Mouse (Mus musculus) E14TG2a.4 (cell line): ENCODE data around the gene Mrpl27.

Experiments used
- H3K27me3 ChIP-seq: 2 replicates; pipeline ENCODE4 v1.6.1; 2014; ENCODE audit warnings: low read length, control low read depth; ENCODE audit not compliant: insufficient read depth
- H3K36me3 ChIP-seq: 2 replicates; pipeline ENCODE4 v1.6.1; 2014; ENCODE audit warnings: low read length, control low read depth; ENCODE audit not compliant: insufficient read depth
- H3K4me1 ChIP-seq: replicated peaks from 2 replicates; pipeline ENCODE4 v1.6.1; 2014; ENCODE audit warnings: low read depth, low read length, control low read depth
- H3K4me3 ChIP-seq: replicated peaks from 2 replicates; pipeline ENCODE4 v1.5.1; 2014; ENCODE audit warnings: mild to moderate bottlenecking, low read length
- H3K9me3 ChIP-seq: 2 replicates; pipeline ENCODE4 v1.6.1; 2014; ENCODE audit warnings: low read length, control low read depth
- CTCF ChIP-seq: conservative IDR thresholded peaks from 2 replicates; pipeline ENCODE4 v1.5.1; 2014; ENCODE audit warnings: low read length
- NANOG ChIP-seq: IDR thresholded peaks from 2 replicates; pipeline ENCODE4 v1.6.1; 2014; ENCODE audit warnings: borderline replicate concordance, low read length, mixed read lengths
- POU5F1 ChIP-seq: IDR thresholded peaks from 2 replicates; pipeline ENCODE4 v1.6.1; 2014; ENCODE audit warnings: low read length, borderline replicate concordance

The Mrpl27 gene

GRCm38 (mm10) chr11:94653663-94654436 lies at the start of gene Mrpl27, which contains the start of gene Eme1:
Gene Mrpl27 (plus strand): TSS chr11:94653767.
Gene Eme1 (minus strand): TSS chr11:94653964.
- H3K4me3 ChIP-seq, result peak within 1 kb of the TSS; percentile 94
- no peaks in the 10 kb centered on the region for H3K9me3 ChIP-seq
- H3K27me3 ChIP-seq, result no peaks in the 10 kb centered on the region
- H3K36me3 ChIP-seq, result peaks cover 65% of the 10 kb centered on the region
- TF ChIP-seq NANOG (no peak), CTCF (no peak), POU5F1 (no peak)
- H3K4me1 ChIP-seq, result peaks cover 58% of the 10 kb centered on the region

- no peaks in the 10 kb centered on the region for H3K27me3 ChIP-seq
- peaks cover 5% of the 10 kb centered on the region; the same call in 1 of the 2 replicates for H3K4me1 ChIP-seq
- H3K4me3 ChIP-seq, result no peak overlapping the region
- TF ChIP-seq NANOG, result no peak
- no peak for TF ChIP-seq CTCF
- TF ChIP-seq POU5F1, result no peak
- no peaks in the 10 kb centered on the region for H3K36me3 ChIP-seq
- no peaks in the 10 kb centered on the region for H3K9me3 ChIP-seq
Measured at GRCm38 (mm10) chr11:94610744-94611740, 42.5 kb upstream of the Mrpl27 start.

GRCm38 (mm10) chr11:94614603-94615002 lies 39.0 kb upstream of the Mrpl27 start:
- peaks cover 3% of the 10 kb centered on the region; the same call in 1 of the 2 replicates for H3K9me3 ChIP-seq
- H3K27me3 ChIP-seq, result no peaks in the 10 kb centered on the region
- no peaks in the 10 kb centered on the region for H3K36me3 ChIP-seq
- H3K4me1 ChIP-seq, result peaks cover 5% of the 10 kb centered on the region; the same call in 1 of the 2 replicates
- H3K4me3 ChIP-seq, result no peak overlapping the region
- TF ChIP-seq CTCF (no peak), POU5F1 (no peak), NANOG (no peak)

- H3K9me3 ChIP-seq, result peaks cover 3% of the 10 kb centered on the region; the same call in 1 of the 2 replicates
- H3K27me3 ChIP-seq, result no peaks in the 10 kb centered on the region
- H3K4me1 ChIP-seq, result peaks cover 9% of the 10 kb centered on the region; the same call in 1 of the 2 replicates
- no peak overlapping the region for H3K4me3 ChIP-seq
- TF ChIP-seq CTCF (no peak), NANOG (no peak), POU5F1 (no peak)
- no peaks in the 10 kb centered on the region for H3K36me3 ChIP-seq
Measured at GRCm38 (mm10) chr11:94615494-94615893, 38.1 kb upstream of the Mrpl27 start.

DNA sequence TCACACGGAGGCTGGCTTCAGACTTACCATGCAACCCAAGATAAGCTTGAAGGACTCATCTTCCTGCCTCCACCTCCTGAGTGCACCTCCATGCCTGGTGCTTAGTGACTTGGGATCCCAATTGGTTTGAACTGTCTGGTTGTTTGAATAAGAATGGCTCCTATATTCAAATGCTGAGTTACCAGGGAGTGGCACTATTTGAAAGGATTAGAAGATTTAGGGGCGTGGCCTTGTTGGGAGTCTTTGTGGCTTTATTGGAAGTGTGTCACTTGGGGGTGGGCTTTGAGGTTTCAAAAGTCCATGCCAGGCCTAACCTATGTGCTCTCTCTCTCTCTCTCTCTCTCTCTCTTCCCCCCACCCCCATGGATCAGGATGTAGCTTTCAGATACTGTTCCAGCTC lies 35.9 kb upstream of the Mrpl27 start:
- TF ChIP-seq NANOG (no peak), CTCF (no peak), POU5F1 (no peak)
- H3K9me3 ChIP-seq, result peaks cover 3% of the 10 kb centered on the region; the same call in 1 of the 2 replicates
- H3K4me3 ChIP-seq, result no peak overlapping the region
- no peaks in the 10 kb centered on the region for H3K27me3 ChIP-seq
- peaks cover 23% of the 10 kb centered on the region for H3K4me1 ChIP-seq
- no peaks in the 10 kb centered on the region for H3K36me3 ChIP-seq

DNA sequence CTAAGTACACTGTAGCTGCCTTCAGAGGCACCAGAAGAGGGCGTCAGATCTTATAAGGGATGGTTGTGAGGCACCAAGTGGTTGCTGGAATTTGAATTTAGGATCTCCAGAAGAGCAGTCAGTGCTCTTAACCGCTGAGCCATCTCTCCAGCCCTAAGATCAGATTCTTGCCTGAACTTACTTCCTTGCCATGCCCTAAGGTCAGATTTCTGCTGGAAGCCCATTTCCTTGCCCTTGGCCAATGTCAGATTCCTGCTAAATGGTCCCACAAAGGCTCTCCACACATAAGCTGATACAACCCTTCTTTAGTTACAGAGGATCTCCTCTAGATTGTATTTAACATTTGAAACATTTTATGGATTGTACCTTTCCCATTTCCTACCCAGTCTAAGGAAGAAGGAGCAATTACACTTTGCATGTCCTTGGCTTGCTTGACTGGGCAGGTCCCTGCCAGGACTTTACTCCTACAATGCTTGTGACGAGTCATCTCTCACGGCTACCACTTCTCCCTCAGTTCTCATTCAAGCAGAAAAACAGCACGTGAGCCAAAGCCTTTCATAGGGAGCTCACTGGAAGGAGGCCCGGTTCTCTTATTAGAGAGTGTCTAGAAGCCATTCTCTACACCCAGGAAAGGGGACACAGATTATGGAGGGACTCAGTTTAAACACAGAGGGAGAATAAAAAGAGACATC lies 32.7 kb upstream of the Mrpl27 start:
- TF ChIP-seq CTCF, result no peak; the same call in 1 of the 2 replicates
- TF ChIP-seq POU5F1, result no peak
- TF ChIP-seq NANOG, result no peak
- Histone ChIP-seq H3K9me3 (peaks cover 3% of the 10 kb centered on the region; the same call in 1 of the 2 replicates), H3K27me3 (no peaks in the 10 kb centered on the region), H3K4me1 (peaks cover 19% of the 10 kb centered on the region), H3K36me3 (no peaks in the 10 kb centered on the region), H3K4me3 (no peak overlapping the region)

GRCm38 (mm10) chr11:94621458-94621852 lies 32.1 kb upstream of the Mrpl27 start:
- H3K9me3 ChIP-seq, result peaks cover 3% of the 10 kb centered on the region; the same call in 1 of the 2 replicates
- H3K4me3 ChIP-seq, result no peak overlapping the region
- TF ChIP-seq POU5F1 (no peak), CTCF (peak; percentile 20)
- H3K4me1 ChIP-seq, result peaks cover 19% of the 10 kb centered on the region
- no peaks in the 10 kb centered on the region for H3K27me3 ChIP-seq
- no peaks in the 10 kb centered on the region for H3K36me3 ChIP-seq
